Mouse (Mus musculus) kidney, adult 2 months (tissue): ENCODE measurements at regions not wholly inside any gene's neighbourhood (a gene's known extent, or its start where the extent isn't known, plus 50 kb on each side); places are given as distances from the start of the nearest gene placed in this dataset.

Source experiments
- CTCF ChIP-seq: fragments of 200-500 bp; conservative IDR thresholded peaks from 2 replicates; pipeline ENCODE4 v1.5.1; 2011; ENCODE audit warnings: low read depth, mild to moderate bottlenecking, control low read depth, low read length, moderate library complexity, mixed read lengths; ENCODE audit not compliant: insufficient read depth, insufficient read length
- POLR2A ChIP-seq: fragments of 200-500 bp; IDR thresholded peaks from one replicate; pipeline ENCODE4 v1.6.1; 2011; ENCODE audit warnings: low read depth, low read length, control low read depth

DNA sequence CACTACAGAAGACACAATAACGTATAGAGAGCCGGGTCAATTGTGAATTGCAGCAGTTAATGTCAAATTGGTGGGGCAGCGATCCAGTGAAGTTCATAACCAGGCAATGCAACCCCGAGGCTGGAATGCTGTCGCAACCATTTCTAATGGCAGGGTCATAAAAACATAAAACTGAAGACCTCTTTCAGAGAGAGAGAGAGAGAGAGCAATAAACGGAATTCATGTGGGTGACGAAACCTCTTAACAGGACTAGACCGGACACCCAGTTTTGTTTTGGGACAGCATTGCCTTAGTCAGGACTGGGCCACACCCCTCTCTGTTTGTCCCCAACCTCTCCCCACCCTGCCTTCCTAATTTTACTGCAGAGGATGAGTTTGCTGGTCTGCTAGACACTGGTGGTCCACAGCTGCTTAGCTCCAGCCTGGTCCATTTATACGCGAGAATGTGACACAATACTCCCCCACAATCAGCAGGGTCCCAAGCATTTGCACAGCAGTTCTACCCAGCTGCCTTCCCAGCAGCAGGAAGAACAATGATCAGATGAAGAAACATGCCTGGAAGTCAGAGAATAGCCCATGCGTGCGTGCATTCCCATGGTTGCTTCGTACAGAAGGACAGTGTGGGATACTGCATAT is 115.6 kb upstream of the Prickle1 start:
- TF ChIP-seq CTCF = no peak
- no peak for TF ChIP-seq POLR2A
